Comparison of ENCODE assay signal across 19 mouse cellular contexts in the genomic region with DNA sequence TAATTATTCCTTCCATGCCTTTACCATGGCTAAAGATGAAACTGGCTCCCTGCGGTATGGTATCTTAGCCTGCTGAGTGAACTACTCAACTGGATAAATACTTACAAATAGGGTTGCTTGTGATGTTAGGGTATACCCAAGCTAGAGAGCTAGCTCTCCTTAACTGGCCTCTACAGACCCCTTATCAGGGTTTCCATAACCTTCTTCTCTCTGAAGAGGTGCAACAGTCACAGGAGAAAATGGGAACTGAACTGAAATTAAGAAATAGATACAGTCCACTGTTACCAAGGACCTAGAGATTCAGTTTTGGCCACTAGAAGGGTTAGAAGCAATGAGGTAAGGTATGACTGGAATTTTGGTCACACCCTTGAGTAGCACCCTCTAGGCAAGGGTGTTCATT. TPM values are rescaled to one million over a fixed set of nuclear protein-coding genes. Genes with fewer than 3 reads are reported as not detected.
DNase-seq lines count a peak whose midpoint lies in the region; ATAC-seq and TF ChIP-seq lines count a peak whose summit lies in the region.
"Had no signal": no experiment of that assay in that cellular context is flagged by ENCODE, and none has a peak within 500 bp of the region (broad histone marks: within the 10 kb centered on the region; RNA-seq: fewer than 3 reads in every experiment).

No protein-coding gene starts in this region.

- no peak for TF ChIP-seq RAD21 in MEL (IDR thresholded peaks at IDR 0.05; ENCODE audit: low read depth, low read length)

- DNase-seq in ES-CJ7 (ENCODE audit: low read depth, low spot score) (peak; percentile 45), MEL (ENCODE audit: low read depth, low spot score) (peak; percentile 78)
- DNase-seq in left cerebral cortex, postnatal 25 days (ENCODE audit: low spot score in 2 of 2) = no peak
- no peak for DNase-seq in frontal cortex, postnatal 14 days (ENCODE audit: low spot score in 2 of 2)
- DNase-seq: adrenal gland, postnatal 14 days; cerebellum, adult 11-12 months; cerebellum, adult 9-10 months; cerebellum, postnatal 25 days; gastrocnemius, postnatal 10 days; heart, postnatal 36 days had no signal

- peak; percentile 63 for ATAC-seq in liver, embryonic 12.5 days
- ATAC-seq in liver, embryonic 16.5 days (ENCODE audit: low read depth) = peak; percentile 49
- no peak for ATAC-seq in intestine, postnatal 0 days
- ATAC-seq in intestine, embryonic 16.5 days = no peak
- ATAC-seq: activated CD4-positive, CD25-positive, alpha-beta regulatory T cell, adult 4 months; forebrain, embryonic 15.5 days had no signal

- no peak for TF ChIP-seq POLR2A in MEL (IDR thresholded peaks at IDR 0.05; ENCODE audit: control insufficient read depth in 1 of 2, insufficient read depth in 1 of 2, low read depth in 1 of 2, low read length in 2 of 2, poor library complexity in 1 of 2)

- peaks cover 0 to 26% of the 10 kb centered on the region in 2 experiments; a peak in 2 of 4 replicates for H3K36me3 ChIP-seq in MEL (ENCODE audit: control insufficient read depth in 1 of 2, insufficient read depth in 2 of 2, low read length in 2 of 2)
- H3K36me3 ChIP-seq in liver, embryonic 12.5 days = no peaks in the 10 kb centered on the region
- no peaks in the 10 kb centered on the region for H3K36me3 ChIP-seq in liver, embryonic 16.5 days (ENCODE audit: control insufficient read depth, insufficient read depth)
- H3K36me3 ChIP-seq in intestine, postnatal 0 days (ENCODE audit: control insufficient read depth, insufficient read depth) = no peaks in the 10 kb centered on the region
- H3K36me3 ChIP-seq in intestine, embryonic 16.5 days (ENCODE audit: control insufficient read depth, insufficient read depth, low read length) = no peaks in the 10 kb centered on the region
- H3K36me3 ChIP-seq: embryonic facial prominence, embryonic 12.5 days; forebrain, embryonic 15.5 days; heart, embryonic 13.5 days; hindbrain, embryonic 15.5 days had no signal

- intact Hi-C loops in left cerebral cortex, postnatal 25 days (cut with DNase I) = no loop called here

- no peak overlapping the region for H3K4me3 ChIP-seq in MEL (ENCODE audit: control insufficient read depth in 1 of 2, insufficient read depth in 1 of 2, low read depth in 2 of 2, low read length in 2 of 2)
- H3K4me3 ChIP-seq in liver, embryonic 12.5 days = no peak overlapping the region; the same call in 1 of the 2 replicates
- no peak overlapping the region for H3K4me3 ChIP-seq in liver, embryonic 16.5 days (ENCODE audit: low read depth, low read length)
- no peak overlapping the region for H3K4me3 ChIP-seq in intestine, postnatal 0 days (ENCODE audit: low read depth, low read length)
- H3K4me3 ChIP-seq in intestine, embryonic 16.5 days (ENCODE audit: low read length) = no peak overlapping the region
- H3K4me3 ChIP-seq: embryonic facial prominence, embryonic 12.5 days; forebrain, embryonic 15.5 days; heart, embryonic 13.5 days; hindbrain, embryonic 15.5 days had no signal

- WGBS in liver, embryonic 12.5 days (ENCODE audit: insufficient replicate concordance) = 46% methylated on average over 1 of the region's 1 CpGs
- WGBS in liver, embryonic 16.5 days (ENCODE audit: insufficient replicate concordance) = 45% methylated on average over 1 of the region's 1 CpGs
- WGBS in intestine, postnatal 0 days = 82% methylated on average over 1 of the region's 1 CpGs
- 79% methylated on average over 1 of the region's 1 CpGs for WGBS in intestine, embryonic 16.5 days

- H3K9me3 ChIP-seq in MEL (replicated peaks; ENCODE audit: insufficient read depth, low read length) = no peaks in the 10 kb centered on the region
- no peaks in the 10 kb centered on the region for H3K9me3 ChIP-seq in liver, embryonic 12.5 days (replicated peaks)
- H3K9me3 ChIP-seq in liver, embryonic 16.5 days (replicated peaks; ENCODE audit: control insufficient read depth, low read length) = no peaks in the 10 kb centered on the region
- H3K9me3 ChIP-seq in intestine, postnatal 0 days (ENCODE audit: control insufficient read depth) = no peaks in the 10 kb centered on the region
- H3K9me3 ChIP-seq in intestine, embryonic 16.5 days (ENCODE audit: control insufficient read depth, low read length) = no peaks in the 10 kb centered on the region
- H3K9me3 ChIP-seq: embryonic facial prominence, embryonic 12.5 days; forebrain, embryonic 15.5 days; heart, embryonic 13.5 days; hindbrain, embryonic 15.5 days had no signal

- peaks cover 5 to 34% of the 10 kb centered on the region in 2 experiments for H3K4me1 ChIP-seq in MEL (ENCODE audit: control insufficient read depth in 1 of 2, insufficient read depth in 2 of 2, low read length in 2 of 2)
- H3K4me1 ChIP-seq in liver, embryonic 12.5 days = peaks cover 38% of the 10 kb centered on the region
- H3K4me1 ChIP-seq in liver, embryonic 16.5 days (ENCODE audit: control insufficient read depth, low read depth, low read length) = peaks cover 22% of the 10 kb centered on the region
- H3K4me1 ChIP-seq in intestine, postnatal 0 days (replicated peaks; ENCODE audit: control insufficient read depth, insufficient read depth, low read length) = no peaks in the 10 kb centered on the region; the same call in 1 of the 2 replicates
- peaks cover 4% of the 10 kb centered on the region; the same call in 1 of the 2 replicates for H3K4me1 ChIP-seq in intestine, embryonic 16.5 days (ENCODE audit: control insufficient read depth, insufficient read depth, low read length)
- H3K4me1 ChIP-seq: hindbrain, embryonic 15.5 days had no signal

- no peak for TF ChIP-seq CTCF in MEL (IDR thresholded peaks at IDR 0.05 in 2 of 3, conservative IDR thresholded peaks at IDR 0.05 in 1 of 3; ENCODE audit: control insufficient read depth in 1 of 3, insufficient read depth in 1 of 3, low read depth in 2 of 3, low read length in 3 of 3, poor library complexity in 1 of 3, severe bottlenecking in 1 of 3)
- no peak for TF ChIP-seq CTCF in intestine, postnatal 0 days (IDR thresholded peaks at IDR 0.05; ENCODE audit: low read depth)

- peak overlapping the region; percentile 62 for H3K4me2 ChIP-seq in liver, embryonic 12.5 days
- 0 out of 2 replicates have a peak overlapping the region, but pooled peaks have one; percentile 5 for H3K4me2 ChIP-seq in liver, embryonic 16.5 days (ENCODE audit: low read depth, low read length)
- H3K4me2 ChIP-seq in intestine, postnatal 0 days (replicated peaks; ENCODE audit: low read depth) = no peak overlapping the region
- no peak overlapping the region for H3K4me2 ChIP-seq in intestine, embryonic 16.5 days (ENCODE audit: low read depth, low read length)
- H3K4me2 ChIP-seq: embryonic facial prominence, embryonic 12.5 days; forebrain, embryonic 15.5 days; hindbrain, embryonic 15.5 days had no signal

- no peak overlapping the region for H3K9ac ChIP-seq in MEL (ENCODE audit: control insufficient read depth, low read depth, low read length, poor library complexity, severe bottlenecking)
- H3K9ac ChIP-seq in liver, embryonic 12.5 days = no peak overlapping the region
- H3K9ac ChIP-seq in liver, embryonic 16.5 days (ENCODE audit: low read depth, low read length) = no peak overlapping the region
- no peak overlapping the region for H3K9ac ChIP-seq in intestine, postnatal 0 days (ENCODE audit: low read depth, low read length)
- no peak overlapping the region for H3K9ac ChIP-seq in intestine, embryonic 16.5 days (ENCODE audit: low read depth, low read length)
- H3K9ac ChIP-seq: embryonic facial prominence, embryonic 12.5 days; forebrain, embryonic 15.5 days; heart, embryonic 13.5 days; hindbrain, embryonic 15.5 days had no signal

- no peaks in the 10 kb centered on the region for H3K27me3 ChIP-seq in MEL (ENCODE audit: control insufficient read depth in 1 of 2, insufficient read depth in 2 of 2, low read length in 2 of 2)
- no peaks in the 10 kb centered on the region for H3K27me3 ChIP-seq in liver, embryonic 12.5 days (replicated peaks)
- no peaks in the 10 kb centered on the region for H3K27me3 ChIP-seq in liver, embryonic 16.5 days (ENCODE audit: control insufficient read depth, insufficient read depth, low read depth, low read length)
- H3K27me3 ChIP-seq in intestine, postnatal 0 days (replicated peaks; ENCODE audit: control insufficient read depth, insufficient read depth, low read length) = no peaks in the 10 kb centered on the region
- no peaks in the 10 kb centered on the region for H3K27me3 ChIP-seq in intestine, embryonic 16.5 days (replicated peaks; ENCODE audit: control insufficient read depth, insufficient read depth, low read length)
- H3K27me3 ChIP-seq: embryonic facial prominence, embryonic 12.5 days; forebrain, embryonic 15.5 days; heart, embryonic 13.5 days; hindbrain, embryonic 15.5 days had no signal

- peak overlapping the region; percentile 34 for H3K27ac ChIP-seq in MEL (ENCODE audit: control insufficient read depth, low read depth, low read length)
- no peak overlapping the region for H3K27ac ChIP-seq in liver, embryonic 12.5 days
- H3K27ac ChIP-seq in liver, embryonic 16.5 days (ENCODE audit: low read length) = no peak overlapping the region
- H3K27ac ChIP-seq in intestine, postnatal 0 days (ENCODE audit: low read depth, low read length) = no peak overlapping the region
- no peak overlapping the region for H3K27ac ChIP-seq in intestine, embryonic 16.5 days (ENCODE audit: low read length)
- H3K27ac ChIP-seq: embryonic facial prominence, embryonic 12.5 days; forebrain, embryonic 15.5 days; heart, embryonic 13.5 days; hindbrain, embryonic 15.5 days had no signal

- no peaks in the 10 kb centered on the region; the same call in 1 of the 2 replicates for H3K79me2 ChIP-seq in MEL (ENCODE audit: control insufficient read depth, insufficient read depth, low read length, poor library complexity)

- TF ChIP-seq EP300 in MEL (IDR thresholded peaks at IDR 0.05; ENCODE audit: low read depth in 1 of 2, low read length in 2 of 2) = peak; percentile 84 to 92

RNA-seq across cellular contexts. Expression of gene Nufip1, which starts 34.6 kb away (rescaled TPM):
- total RNA-seq in MEL (2012; rRNA removed) = 15.4 and 20.6 TPM in 2 replicates
- polyA plus RNA-seq in MEL (2012; ENCODE audit: insufficient read depth in 1 of 2, insufficient read length in 2 of 2, low read depth in 1 of 2, low replicate concordance in 2 of 2, missing spikeins in 1 of 2) = 10 to 100 TPM; 21.6 to 36.5 TPM
- 11.3 and 12.1 TPM in 2 replicates for polyA plus RNA-seq in liver, embryonic 12.5 days (2016; fragmentation: Nextera tagmentation; extraction: Ambion mirVana)
- polyA plus RNA-seq in liver, embryonic 16.5 days (2015; fragmentation: Nextera tagmentation; extraction: Ambion mirVana) = 4.3 and 5.0 TPM in 2 replicates
- total RNA-seq in left cerebral cortex, postnatal 25 days (2021) = 1 to 10 TPM; 7.5 to 7.9 TPM
- polyA plus RNA-seq in intestine, postnatal 0 days (2015; fragmentation: Nextera tagmentation; extraction: Ambion mirVana) = 7.5 and 8.6 TPM in 2 replicates
- polyA plus RNA-seq in intestine, embryonic 16.5 days (2015; fragmentation: Nextera tagmentation; extraction: Ambion mirVana) = 13.6 and 15.0 TPM in 2 replicates

RNA-seq across cellular contexts. Expression of gene Gpalpp1, which starts 34.7 kb away (rescaled TPM):
- 16.3 and 18.9 TPM in 2 replicates for total RNA-seq in MEL (2012; rRNA removed)
- 10 to 100 TPM in 1 of 2 experiments, not detected in 1; 18.3 TPM for polyA plus RNA-seq in MEL (2012; ENCODE audit: insufficient read depth in 1 of 2, insufficient read length in 2 of 2, low read depth in 1 of 2, low replicate concordance in 2 of 2, missing spikeins in 1 of 2)
- polyA plus RNA-seq in liver, embryonic 12.5 days (2016; fragmentation: Nextera tagmentation; extraction: Ambion mirVana) = 9.8 and 10.3 TPM in 2 replicates
- 4.5 and 4.6 TPM in 2 replicates for polyA plus RNA-seq in liver, embryonic 16.5 days (2015; fragmentation: Nextera tagmentation; extraction: Ambion mirVana)
- total RNA-seq in left cerebral cortex, postnatal 25 days (2021) = 10 to 100 TPM; 21.9 to 22.5 TPM
- polyA plus RNA-seq in intestine, postnatal 0 days (2015; fragmentation: Nextera tagmentation; extraction: Ambion mirVana) = 5.8 and 5.9 TPM in 2 replicates
- 9.0 and 9.8 TPM in 2 replicates for polyA plus RNA-seq in intestine, embryonic 16.5 days (2015; fragmentation: Nextera tagmentation; extraction: Ambion mirVana)

Comparison
In these comparisons a context has a peak if more than half of its experiments do, and no peak if none do; other contexts are left out.
1. DNase-seq: peak in ES-CJ7 (single experiment) and MEL (single experiment); none in left cerebral cortex, postnatal 25 days (0 of 2) and frontal cortex, postnatal 14 days (0 of 2).
2. ATAC-seq: peak in liver, embryonic 12.5 days (single experiment) and liver, embryonic 16.5 days (single experiment); none in intestine, postnatal 0 days (single experiment) and intestine, embryonic 16.5 days (single experiment).
3. H3K4me2 ChIP-seq: peak in liver, embryonic 12.5 days (single experiment) and liver, embryonic 16.5 days (single experiment); none in intestine, postnatal 0 days (single experiment) and intestine, embryonic 16.5 days (single experiment).